Mouse (Mus musculus) midbrain, postnatal 0 days (tissue): ENCODE measurements around the gene Ddn. TPM values are rescaled to one million over a fixed set of nuclear protein-coding genes. Genes with fewer than 3 reads are reported as not detected.

Source experiments
- ATAC-seq: fragments of 200-750 bp; cut with Nextera tagmentation; 2 replicates; pipeline ENCODE4 v1.8.0; 2017; ENCODE audit warnings: moderate number of reproducible peaks, mild to moderate bottlenecking, moderate TSS enrichment, moderate library complexity; ENCODE audit not compliant: low FRiP score
- DNase-seq: peaks from one replicate; pipeline ENCODE4 v3.0.0-alpha.2; 2015; ENCODE audit warnings: low spot score
- H3K27ac ChIP-seq: fragments of 300-500 bp; sonication (generic); 2 replicates; pipeline ENCODE4 v1.5.1; 2014; ENCODE audit warnings: low read depth, mild to moderate bottlenecking, low read length, mixed read lengths
- H3K27me3 ChIP-seq: fragments of 300-500 bp; sonication (generic); 2 replicates; pipeline ENCODE4 v1.6.1; 2014; ENCODE audit warnings: low read length, control low read depth, mixed read lengths; ENCODE audit not compliant: insufficient read depth
- H3K36me3 ChIP-seq: fragments of 300-500 bp; sonication (generic); 2 replicates; pipeline ENCODE4 v1.6.1; 2014; ENCODE audit warnings: low read length, control low read depth, mixed read lengths; ENCODE audit not compliant: insufficient read depth
- H3K4me1 ChIP-seq: fragments of 300-500 bp; sonication (generic); 2 replicates; pipeline ENCODE4 v1.6.1; 2014; ENCODE audit warnings: mild to moderate bottlenecking, control low read depth, antibody characterized with exemption, low read length, mixed read lengths; ENCODE audit not compliant: insufficient read depth
- H3K4me2 ChIP-seq: fragments of 300-500 bp; sonication (generic); 2 replicates; pipeline ENCODE4 v1.6.1; 2014; ENCODE audit warnings: low read depth, mild to moderate bottlenecking, low read length, mixed read lengths; ENCODE audit not compliant: poor library complexity, severe bottlenecking
- H3K4me3 ChIP-seq: fragments of 300-500 bp; sonication (generic); 2 replicates; pipeline ENCODE4 v1.5.1; 2014; ENCODE audit warnings: low read depth, mild to moderate bottlenecking, low read length, moderate library complexity
- H3K9ac ChIP-seq: fragments of 300-500 bp; sonication (generic); replicated peaks from 2 replicates; pipeline ENCODE4 v1.6.1; 2014; ENCODE audit warnings: mild to moderate bottlenecking, low read length, moderate library complexity, mixed read lengths; ENCODE audit not compliant: poor library complexity, severe bottlenecking
- H3K9me3 ChIP-seq: fragments of 300-500 bp; sonication (generic); 2 replicates; pipeline ENCODE4 v1.6.1; 2016; ENCODE audit warnings: low read length, control low read depth
- CTCF ChIP-seq: IDR thresholded peaks from 2 replicates; pipeline ENCODE4 v1.5.1; 2016; ENCODE audit warnings: antibody characterized with exemption, mild to moderate bottlenecking
- WGBS: fragments of 180-500 bp; shearing (Covaris S2); extraction: QIAGEN DNeasy Blood & Tissue Kit; methylation state at CpG from one replicate; pipeline ENCODE4 v1.1.7; 2014; 5-methylcytosine and 5-hydroxymethylcytosine counted together
- polyA plus RNA-seq: library from polyadenylated mRNA; unstranded; fragments of >200 nt; fragmentation: Nextera tagmentation; extraction: Ambion mirVana; gene quantifications from 2 replicates; pipeline ENCODE4 v1.2.1, GENCODE M21; 2015
- total RNA-seq: library from RNA; depleted of rRNA; stranded (reverse); fragments of >200 nt; gene quantifications from 2 replicates; pipeline ENCODE4 v1.2.3, GENCODE M21; 2014

Ddn gene
- total and polyA plus RNA-seq, 2 experiments from 2014 or later: 0.51 to 7.3 TPM

DNA sequence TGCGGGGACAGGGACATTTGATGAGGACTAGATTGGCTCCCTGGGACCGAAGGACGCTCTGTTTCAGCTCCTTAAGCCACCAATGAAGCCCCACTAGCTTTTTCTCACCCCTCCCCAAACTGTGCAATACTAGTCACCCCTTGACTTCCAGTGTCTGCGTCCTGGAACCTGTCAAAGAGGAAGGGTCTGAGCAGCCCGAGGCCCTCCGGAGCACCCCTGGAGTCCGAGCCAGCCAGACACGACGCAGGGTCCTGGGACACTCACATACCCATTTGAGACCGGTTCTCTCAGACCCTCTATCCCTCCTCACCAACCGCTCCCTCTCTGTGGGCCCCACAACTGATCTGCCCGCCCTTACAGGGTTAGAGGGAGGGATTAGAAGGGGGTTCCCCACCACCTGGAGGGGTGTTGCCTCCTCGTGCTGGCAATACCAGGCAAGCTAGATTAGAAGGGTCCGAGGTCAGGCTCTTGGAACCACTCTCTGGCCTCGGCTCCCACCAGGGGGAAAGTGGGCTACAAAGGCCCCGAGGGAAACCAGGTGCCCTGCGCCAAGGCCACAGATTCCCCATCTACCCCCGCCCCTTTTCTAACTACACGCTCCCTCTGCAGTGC, 32.2 kb downstream of the Ddn start:
- peaks cover 86% of the 10 kb centered on the region for H3K27me3 ChIP-seq
- no peak for TF ChIP-seq CTCF
- 5% methylated on average over 18 of the region's 19 CpGs for WGBS
- DNase-seq (no peak), ATAC-seq (no peak)
- H3K9me3 ChIP-seq: no peaks in the 10 kb centered on the region
- no peak overlapping the region for H3K4me3 ChIP-seq
- no peak overlapping the region for H3K4me2 ChIP-seq
- no peaks in the 10 kb centered on the region for H3K36me3 ChIP-seq
- H3K27ac ChIP-seq: no peak overlapping the region
- peaks cover 5% of the 10 kb centered on the region; the same call in 1 of the 2 replicates for H3K4me1 ChIP-seq
- no peak overlapping the region for H3K9ac ChIP-seq

DNA sequence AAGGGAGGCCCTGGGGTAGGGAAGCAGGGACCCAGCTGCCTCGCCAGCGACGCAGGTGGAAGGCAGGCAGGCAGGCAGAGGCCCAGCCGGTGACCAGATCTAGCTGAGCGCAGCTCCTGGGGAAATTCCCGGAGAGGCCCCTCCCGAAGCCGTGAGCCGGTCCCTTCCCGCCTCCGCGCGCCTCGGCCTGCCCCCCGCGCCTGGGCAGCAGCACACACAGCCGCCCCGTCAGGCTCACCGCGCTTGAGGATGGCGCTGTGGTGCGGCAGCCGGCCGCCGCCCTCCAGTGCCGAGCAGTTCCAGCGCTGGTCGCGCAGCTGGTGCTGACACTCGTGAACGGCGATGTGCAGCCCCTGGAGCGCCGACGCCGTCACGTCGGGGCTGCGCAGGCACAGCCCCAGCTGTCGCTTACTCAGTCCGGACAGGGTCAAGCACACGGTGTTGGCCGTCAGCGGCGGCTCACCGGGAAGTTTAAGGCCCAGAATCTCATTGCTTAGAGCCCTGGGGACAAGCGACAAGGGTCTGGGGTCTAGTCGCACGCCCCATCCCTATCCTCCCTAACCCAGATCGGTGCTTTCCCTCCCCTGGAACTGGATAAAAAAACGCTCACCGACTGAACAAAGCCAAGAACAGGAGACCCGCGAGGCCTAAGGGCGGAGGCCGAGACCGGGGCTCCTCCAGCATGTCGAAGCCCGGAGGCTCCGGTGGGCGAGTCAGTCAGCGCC, 32.8 kb downstream of the Ddn start:
- under 1% methylated on average over 62 of the region's 62 CpGs for WGBS
- Histone ChIP-seq H3K9me3 (no peaks in the 10 kb centered on the region), H3K27me3 (peaks cover 82% of the 10 kb centered on the region), H3K4me1 (peaks cover 5% of the 10 kb centered on the region; the same call in 1 of the 2 replicates), H3K9ac (no peak overlapping the region; the same call in 1 of the 2 replicates), H3K4me3 (peak overlapping the region; percentile 20), H3K4me2 (peak overlapping the region; percentile 36; the same call in 1 of the 2 replicates), H3K27ac (no peak overlapping the region), H3K36me3 (no peaks in the 10 kb centered on the region)
- no peak for DNase-seq
- ATAC-seq: no peak
- TF ChIP-seq CTCF: peak; percentile 27

DNA sequence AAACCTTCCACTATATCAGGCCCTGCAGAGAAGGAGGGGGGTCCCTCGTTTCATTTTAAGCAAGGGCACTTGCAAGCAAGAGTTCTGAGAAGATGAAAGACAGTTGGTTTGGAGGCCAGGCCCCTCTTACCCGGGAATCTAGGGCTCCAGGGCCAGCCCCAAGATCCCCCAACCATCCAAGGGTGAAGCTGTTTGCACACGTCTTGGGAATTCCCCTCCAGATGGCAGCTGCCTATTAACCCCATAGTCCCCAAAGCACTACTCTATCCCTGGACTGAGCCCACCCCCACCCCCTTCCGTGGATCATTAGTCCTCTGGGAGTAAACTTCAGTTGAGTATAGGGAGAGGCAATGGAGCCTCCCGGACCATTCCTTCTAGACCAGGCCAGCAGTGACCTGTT, 33.8 kb downstream of the Ddn start:
- H3K9ac ChIP-seq: no peak overlapping the region
- H3K27ac ChIP-seq: no peak overlapping the region
- DNase-seq (no peak), ATAC-seq (no peak)
- peaks cover 79% of the 10 kb centered on the region for H3K27me3 ChIP-seq
- no peak overlapping the region for H3K4me3 ChIP-seq
- WGBS: 5% methylated on average over 5 of the region's 5 CpGs
- H3K4me1 ChIP-seq: peaks cover 5% of the 10 kb centered on the region; the same call in 1 of the 2 replicates
- TF ChIP-seq CTCF: no peak
- no peaks in the 10 kb centered on the region for H3K36me3 ChIP-seq
- H3K9me3 ChIP-seq: no peaks in the 10 kb centered on the region
- no peak overlapping the region for H3K4me2 ChIP-seq

DNA sequence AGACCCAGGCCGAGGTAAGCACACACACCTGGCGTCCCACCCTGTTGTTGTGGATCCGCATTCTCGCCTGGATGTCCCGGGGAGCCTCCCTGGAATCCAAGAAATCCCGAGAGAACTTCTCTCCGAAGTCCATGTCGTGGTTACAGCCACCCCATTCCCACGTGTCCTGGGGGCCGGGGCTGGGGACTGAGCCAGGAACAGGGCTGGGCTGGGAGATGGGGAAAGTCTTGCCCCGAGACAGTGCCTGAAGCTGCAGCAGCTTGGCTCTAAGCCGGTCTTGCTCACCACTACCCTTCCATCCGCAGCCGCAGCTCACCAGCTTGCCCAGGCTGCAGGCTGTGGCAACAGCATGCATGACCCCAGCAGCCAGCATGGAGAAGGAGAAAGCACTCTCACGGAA, 35.2 kb downstream of the Ddn start:
- DNase-seq (no peak), ATAC-seq (no peak)
- Histone ChIP-seq H3K4me3 (no peak overlapping the region), H3K27me3 (peaks cover 69% of the 10 kb centered on the region), H3K9ac (no peak overlapping the region), H3K36me3 (no peaks in the 10 kb centered on the region), H3K4me2 (no peak overlapping the region), H3K27ac (no peak overlapping the region), H3K4me1 (peaks cover 5% of the 10 kb centered on the region; the same call in 1 of the 2 replicates), H3K9me3 (no peaks in the 10 kb centered on the region)
- WGBS: 26% methylated on average over 15 of the region's 15 CpGs
- no peak for TF ChIP-seq CTCF

DNA sequence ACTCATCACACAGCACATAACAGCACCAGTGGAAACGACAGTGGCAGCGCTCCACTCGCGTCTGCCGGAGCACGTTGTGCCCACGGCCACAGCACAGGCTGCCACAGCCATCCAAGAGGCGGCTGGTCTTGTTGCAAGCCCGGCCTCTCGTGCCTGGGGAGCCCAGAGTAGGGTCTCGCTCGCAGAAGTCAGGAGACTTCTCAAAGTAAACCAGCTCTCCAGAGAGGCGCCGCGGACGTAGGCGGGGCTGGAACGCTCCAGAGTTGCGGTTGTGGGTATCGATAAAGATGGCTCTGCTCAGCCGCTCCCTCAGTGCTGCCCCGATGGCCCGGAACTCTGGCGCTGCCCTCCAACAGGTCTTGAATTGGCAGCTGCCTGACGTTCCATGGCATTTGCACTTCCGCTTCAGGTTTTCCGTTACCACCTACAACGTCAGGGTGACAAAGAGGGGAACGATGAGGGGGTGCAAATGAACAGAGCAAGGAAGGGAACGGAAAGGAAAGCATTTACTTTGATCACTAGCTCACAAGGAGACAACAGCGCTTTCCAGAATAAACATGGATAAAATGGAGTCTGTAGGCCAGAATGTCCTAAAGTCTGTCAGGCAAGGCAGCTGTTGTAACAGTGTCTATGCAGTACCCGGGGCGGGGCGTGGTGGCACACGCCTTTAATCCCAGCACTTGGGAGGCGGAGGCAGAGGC, 36.6 kb downstream of the Ddn start:
- DNase-seq (no peak), ATAC-seq (no peak)
- WGBS: 3% methylated on average over 36 of the region's 36 CpGs
- no peak for TF ChIP-seq CTCF
- H3K4me2 ChIP-seq: peak overlapping the region; percentile 49
- peaks cover 3% of the 10 kb centered on the region; the same call in 1 of the 2 replicates for H3K4me1 ChIP-seq
- H3K9ac ChIP-seq: 0 out of 2 replicates have a peak overlapping the region, but pooled peaks have one; percentile 29
- peak overlapping the region; percentile 26 for H3K4me3 ChIP-seq
- H3K27ac ChIP-seq: no peak overlapping the region
- H3K9me3 ChIP-seq: no peaks in the 10 kb centered on the region
- no peaks in the 10 kb centered on the region for H3K36me3 ChIP-seq
- H3K27me3 ChIP-seq: peaks cover 55% of the 10 kb centered on the region
